Mouse (Mus musculus) hindlimb bud, embryonic 11.5 days (tissue): ENCODE results near the gene Micall2.
"Not testable (repeated sequence)": the region's sequence is repeated elsewhere in the genome, so short reads cannot be mapped to it uniquely, and the experiment has no call there.

Source experiments
- DNase-seq: peaks from one replicate; pipeline ENCODE4 v3.0.0-alpha.2; 2012; ENCODE audit warnings: low read depth, low spot score; ENCODE audit errors: extremely low spot score

Micall2 gene

DNA sequence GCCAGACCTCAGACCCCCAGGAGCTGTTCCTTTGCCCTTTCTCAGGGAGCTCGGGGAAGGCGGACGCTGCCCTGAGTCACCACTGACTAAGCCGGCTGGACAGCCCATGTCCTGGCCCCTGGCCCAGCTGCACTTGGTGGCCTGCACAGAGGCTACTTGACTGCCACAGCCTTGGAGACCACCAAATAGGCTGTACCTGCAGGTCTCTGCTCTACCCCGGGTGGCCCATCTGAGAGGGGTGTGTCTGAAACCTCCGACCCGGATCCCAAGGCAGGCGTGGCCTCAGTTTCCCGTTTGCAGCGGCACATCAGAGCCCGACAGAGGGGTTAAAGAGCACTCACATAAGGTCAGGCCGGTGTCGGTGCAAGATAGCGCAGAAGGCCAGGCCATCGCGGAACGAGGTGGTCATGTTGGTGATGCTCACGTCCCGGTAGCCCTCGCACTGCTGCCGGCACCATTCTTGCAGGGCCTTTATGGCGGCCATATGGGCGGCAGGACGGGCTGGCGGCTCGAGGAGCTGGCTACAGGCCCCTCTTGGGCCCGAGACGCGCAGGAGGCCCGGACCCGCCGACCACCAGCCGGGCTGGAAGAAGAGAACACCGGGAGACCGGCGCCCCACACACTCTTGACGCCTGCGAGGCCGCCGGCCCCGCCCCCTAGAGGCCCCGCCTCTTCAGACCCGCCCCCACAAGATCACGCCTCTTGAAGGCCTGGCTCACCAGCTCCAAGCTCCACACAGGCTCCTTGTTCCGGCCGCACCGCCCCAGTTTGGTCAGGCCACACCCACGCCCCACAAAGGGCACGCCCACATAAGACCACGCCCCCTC lies at the start of gene Micall2:
Gene Micall2, minus strand, starts transcription at position 660 of the 827 bp plus-strand sequence.
- DNase-seq, result peak; percentile 63

DNA sequence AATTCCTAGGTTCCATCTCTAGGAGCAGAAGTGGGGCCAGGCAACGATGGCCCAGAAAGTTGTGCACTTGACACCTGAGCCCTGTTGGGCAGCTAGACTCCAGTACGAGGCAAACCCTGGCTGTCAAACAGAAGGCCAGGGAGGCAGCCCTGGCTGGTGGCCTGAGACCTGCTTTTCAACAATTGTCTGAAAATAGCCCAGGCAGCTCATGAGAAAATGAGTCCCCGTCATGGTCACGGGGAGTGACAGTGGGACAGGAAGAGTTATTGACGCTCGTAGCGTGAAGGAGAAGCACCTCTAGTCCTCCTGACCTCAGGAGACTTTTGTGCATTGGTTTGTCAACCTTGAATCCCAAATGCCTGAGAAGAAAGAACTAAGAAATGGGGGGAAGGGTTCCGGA lies 45.3 kb upstream of the Micall2 start:
- no peak for DNase-seq

DNA sequence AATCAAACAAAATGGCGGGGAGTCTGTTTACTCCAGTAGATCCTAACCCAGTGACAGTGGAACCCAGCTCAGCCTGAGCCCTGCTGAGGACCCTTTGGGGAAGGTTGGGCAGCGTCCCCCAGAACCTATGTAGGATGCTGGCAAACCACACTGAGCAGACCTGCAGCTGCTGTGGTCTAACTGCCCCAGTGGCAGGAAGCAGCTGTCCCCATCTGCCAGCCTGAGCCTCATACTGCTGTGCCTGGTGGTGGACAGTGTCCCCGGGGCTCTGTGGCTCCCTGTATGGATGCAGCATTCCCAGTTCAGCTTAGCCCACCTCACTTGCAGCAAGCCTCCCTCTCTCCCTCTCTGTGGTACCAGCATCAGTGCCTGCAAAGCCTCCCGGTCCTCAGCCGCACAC lies 40.8 kb upstream of the Micall2 start:
- DNase-seq, result no peak

DNA sequence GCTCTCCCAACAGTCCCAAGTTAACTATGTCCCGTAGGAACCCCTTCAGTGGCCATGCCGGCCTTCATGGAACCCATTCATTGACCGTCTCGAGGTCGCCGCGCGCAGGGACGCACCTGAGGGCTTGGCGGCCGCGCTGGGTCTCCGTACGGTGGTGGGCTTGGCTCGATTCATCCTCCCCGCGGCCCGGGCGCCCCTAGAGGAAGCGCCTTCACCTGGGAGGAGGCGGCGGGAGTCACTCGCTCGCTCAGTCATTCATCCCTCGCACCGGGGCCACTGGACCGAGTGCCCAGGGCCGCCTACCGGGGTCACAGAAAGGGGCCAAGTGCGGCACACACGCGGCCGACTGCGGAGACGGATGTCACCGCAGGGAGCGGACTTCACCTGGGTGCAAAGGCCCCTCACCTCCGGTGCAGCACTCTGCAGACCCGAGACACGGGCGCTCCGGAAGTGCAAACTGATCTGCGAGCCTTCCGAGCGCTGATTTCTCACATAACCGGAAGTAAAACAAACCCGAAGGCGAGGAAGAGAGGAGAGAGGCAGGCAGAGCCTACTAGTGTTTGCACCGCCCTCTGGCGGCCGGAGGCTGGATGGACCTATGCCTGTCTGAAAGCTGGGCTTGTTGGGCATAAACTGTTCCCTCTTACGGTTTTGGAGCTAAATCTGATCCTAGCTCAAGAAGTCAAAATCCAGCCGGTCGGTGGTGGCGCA lies 39.2 kb upstream of the Micall2 start, which contains the start of gene Ints1:
Gene Ints1, minus strand, starts transcription at position 459 of the 711 bp plus-strand sequence.
- DNase-seq, result peak; percentile 95

DNA sequence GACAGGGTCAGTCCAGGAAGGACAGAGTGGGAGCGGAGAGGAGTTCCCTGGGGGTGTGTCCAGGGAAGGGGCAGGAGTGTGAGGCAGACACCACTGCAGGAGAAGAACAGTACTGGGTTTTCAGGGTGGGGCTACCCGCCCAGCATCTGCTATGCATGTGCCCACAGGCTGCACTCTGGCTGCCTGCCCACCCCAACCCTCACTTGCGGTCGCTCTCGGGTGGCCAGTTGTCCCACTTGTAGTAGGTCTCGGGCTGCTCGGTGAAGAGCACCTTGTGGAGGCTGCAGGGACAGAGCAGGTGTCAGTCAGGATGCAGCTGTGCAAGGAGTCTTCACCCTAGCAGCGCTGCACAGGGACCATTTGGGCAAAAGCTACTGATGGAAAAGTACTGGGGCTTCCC lies 32.1 kb upstream of the Micall2 start:
- no peak for DNase-seq

DNA sequence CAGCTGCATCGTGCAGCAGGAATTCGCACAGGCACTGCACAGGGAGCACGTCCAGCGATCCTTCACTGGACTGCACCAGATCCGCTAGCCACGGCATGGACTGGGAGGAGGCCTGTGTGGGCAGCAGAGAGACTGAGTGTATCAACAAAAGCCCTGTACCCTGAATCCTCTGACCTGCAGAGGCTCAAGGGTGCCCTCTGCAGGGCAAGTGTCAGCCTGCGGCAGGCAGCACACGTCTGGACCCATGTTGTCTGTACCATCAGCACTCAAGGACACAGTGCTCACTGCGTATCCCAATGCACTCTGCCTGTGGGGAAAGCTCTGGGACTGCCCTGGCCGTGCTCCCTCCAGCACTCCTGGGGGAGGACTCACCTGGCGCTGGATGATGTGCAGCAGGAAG lies 28.2 kb upstream of the Micall2 start:
- no peak for DNase-seq

DNA sequence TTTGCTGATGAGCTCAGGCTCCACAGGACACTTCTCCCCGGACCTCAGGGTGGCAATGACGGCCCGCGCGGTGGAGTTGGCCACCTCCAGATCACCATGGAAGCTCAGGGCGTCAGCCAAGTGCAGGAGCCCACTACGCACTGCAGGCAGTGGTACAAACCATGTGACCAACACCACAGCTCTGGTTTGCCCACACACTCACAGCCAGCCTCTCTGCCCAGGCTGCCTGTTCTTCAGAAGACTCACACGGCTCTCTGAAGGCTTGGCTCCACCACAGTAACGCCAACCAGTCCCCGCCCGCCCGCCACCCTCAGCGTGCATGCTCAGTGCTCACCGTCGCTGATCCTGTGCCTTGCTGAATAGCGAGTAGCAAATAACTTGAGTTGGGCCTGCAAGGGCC lies 22.0 kb upstream of the Micall2 start:
- no peak for DNase-seq

DNA sequence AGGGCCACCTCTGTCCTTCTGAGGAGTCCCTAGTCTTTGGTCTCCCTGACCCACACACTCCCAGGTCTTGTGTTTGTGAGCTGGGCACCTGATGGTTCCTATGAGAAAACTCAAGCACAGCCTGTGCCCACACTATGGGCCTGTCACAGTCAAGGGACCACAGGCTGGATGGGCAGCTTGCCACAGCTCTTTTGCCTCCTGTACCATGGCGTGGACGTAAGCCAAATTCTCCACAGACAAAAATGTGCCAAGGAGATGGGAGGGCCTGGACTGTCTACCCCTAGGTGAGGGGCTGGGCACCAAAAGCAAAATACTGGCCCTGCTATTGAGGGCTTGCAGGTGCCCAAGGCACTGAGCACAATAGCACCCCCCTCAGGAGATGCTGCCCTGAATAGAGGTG lies 20.4 kb upstream of the Micall2 start:
- DNase-seq, result no peak

DNA sequence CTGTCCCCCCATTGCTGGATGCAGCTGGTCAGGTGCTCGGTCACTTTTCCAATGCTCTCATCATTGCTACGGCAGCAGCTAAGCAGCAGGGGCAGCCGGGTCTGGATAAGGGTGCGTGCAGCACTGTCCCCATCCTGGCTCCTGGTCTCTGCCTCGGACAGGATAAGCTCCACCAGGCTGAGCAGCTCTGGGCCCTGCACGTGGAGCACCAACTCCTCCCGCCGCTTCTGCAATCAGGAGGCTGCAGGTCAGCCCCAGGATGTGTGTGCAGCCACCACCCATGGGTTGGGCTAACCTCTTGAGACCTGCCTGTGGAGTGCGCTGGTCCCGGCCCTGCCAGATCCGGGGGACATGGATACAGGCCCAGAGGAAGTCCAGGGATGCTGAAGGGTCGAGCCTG lies 20.0 kb upstream of the Micall2 start:
- DNase-seq, result no peak

DNA sequence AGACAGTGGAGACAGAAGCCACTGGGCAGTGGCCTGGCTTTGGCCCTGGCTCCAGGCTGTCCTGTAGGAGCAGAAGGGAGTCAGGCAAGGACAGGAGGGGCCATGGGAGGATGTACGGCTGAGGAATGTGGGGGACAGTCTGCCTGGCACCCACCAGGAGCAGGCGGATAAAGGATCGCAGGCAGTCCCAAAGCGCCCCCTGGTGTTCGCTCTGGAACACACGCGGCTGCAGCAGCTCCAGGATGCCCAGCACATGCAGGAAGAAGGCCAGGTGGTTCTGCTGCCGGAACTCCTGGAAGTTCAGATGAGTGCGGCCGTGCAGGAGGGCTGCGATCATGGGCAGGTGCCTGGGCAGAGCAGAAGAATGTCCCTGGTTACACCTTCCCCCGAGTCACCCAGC lies 18.6 kb upstream of the Micall2 start:
- DNase-seq, result no peak

DNA sequence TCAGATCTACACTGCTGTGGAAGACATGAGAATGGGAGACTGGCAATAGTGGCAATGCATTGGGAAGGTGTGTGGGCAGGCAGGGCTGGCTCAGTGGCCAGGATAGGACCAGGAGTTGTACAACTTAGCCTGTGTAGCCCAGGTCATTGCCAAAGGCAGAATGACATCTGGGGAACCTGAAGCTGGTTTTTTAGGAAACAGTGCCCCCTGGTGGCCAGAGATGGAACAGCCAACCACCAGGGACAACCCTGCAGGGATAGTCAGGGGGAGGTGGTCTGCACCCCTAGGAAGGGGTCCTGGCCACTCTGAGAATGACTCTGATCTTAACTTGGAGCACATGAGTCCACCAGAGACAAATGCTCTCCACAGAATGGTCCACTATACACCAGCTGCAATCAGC lies 14.4 kb upstream of the Micall2 start:
- DNase-seq, result peak; percentile 30

DNA sequence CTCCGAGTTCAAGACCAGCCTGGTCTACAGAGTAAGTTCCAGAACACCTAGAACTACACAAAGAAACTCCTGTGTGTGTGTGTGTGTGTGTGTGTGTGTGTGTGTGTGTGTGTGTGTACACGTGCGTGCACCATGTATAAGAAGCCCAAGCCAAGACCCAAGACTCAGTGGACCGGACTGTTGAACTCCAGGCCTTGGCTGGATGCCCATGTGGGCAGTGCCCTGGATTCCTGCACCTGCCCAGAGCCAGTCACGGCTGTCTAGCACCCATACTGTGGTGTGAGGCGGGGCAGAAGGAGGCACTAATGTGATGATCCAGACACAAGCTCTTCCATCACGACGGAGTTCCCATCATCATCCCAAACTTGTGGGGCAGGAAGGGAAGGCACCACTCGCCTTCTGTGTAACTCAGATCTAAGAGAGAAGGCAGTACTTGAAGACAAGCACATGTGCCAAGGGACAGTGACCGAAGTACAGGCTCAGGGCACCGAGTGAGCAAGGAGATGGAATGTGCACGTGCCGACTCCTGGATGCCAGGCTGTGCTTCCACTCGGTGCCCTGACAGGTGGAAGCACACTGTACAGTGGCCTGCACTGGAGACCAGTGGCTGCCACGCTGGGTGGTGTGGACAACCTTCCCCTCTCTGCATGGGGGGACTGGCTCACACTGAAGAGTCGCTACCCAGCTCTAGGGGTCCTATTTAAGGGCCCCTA lies 13.4 kb upstream of the Micall2 start:
- no peak for DNase-seq

DNA sequence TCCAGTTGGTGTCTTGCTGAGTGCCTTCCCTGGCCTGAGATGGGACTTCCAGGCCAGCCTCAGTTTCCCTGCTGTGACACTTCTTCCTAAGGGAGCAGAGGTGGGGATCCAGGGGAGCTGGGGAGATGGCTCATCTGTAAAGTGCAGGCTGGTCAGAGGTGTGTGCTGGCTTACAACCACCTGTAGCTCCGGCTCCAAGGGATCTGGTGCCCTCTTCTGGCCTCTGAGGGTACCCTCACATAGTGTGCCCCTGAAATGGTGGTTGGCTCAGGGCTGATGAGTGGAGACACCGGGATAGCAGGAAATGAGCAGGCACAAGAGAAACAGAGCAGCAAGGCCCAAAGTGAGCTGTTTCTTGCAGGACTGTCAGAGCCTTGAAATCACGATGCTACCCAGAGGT lies 9.6 kb upstream of the Micall2 start:
- DNase-seq, result peak; percentile 39

DNA sequence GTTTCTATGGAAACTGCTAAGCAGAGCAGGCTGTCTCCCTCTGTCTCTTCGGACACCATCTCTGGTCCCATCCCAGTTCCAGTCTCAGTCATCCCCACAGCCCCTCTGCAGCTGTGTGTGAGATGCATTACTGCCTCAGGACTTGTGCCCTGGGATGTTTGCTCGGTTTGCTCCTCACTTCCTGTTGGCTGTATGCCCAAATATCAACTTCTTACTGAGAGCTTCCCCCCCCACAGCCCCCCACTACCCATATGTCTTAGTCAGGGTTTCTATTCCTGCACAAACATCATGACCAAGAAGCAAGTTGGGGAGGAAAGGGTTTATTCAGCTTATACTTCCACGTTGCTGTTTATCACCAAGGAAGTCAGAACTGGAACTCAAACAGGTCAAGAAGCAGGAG lies 6.5 kb upstream of the Micall2 start:
- DNase-seq, result not testable (repeated sequence)

DNA sequence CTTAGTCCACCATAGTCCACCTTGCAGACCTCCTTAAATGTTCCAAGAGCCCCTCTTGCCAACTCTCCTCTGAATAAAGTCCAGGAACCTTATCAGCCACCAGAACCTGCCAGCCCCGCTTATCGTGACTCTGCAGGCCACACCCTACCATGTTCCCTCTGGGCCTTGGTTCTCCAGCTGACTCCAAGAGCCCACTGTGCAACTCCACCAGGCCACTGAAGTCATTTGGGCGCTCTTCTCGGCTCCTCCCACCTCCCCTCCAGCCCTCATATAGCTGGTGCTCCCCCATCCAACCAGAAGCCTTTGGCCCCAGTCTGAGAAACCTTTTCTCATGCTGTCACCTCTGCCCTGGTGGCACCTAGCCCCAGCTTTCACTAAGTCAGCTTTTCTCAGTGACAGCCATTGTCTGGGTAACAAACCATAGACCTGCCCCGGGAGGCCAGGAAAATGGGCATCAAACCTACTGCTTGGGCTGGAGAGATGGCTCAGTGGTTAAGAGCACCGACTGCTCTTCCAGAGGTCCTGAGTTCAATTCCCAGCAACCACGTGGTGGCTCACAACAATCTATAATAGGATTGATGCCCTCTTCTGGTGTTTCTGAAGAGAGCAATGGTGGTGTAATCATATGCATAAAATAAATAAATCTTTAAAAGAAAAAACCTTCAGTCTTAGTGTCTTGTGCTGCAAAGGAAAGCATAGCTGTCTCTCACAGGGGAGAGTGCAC lies 2.6 kb upstream of the Micall2 start:
- DNase-seq, result no peak

DNA sequence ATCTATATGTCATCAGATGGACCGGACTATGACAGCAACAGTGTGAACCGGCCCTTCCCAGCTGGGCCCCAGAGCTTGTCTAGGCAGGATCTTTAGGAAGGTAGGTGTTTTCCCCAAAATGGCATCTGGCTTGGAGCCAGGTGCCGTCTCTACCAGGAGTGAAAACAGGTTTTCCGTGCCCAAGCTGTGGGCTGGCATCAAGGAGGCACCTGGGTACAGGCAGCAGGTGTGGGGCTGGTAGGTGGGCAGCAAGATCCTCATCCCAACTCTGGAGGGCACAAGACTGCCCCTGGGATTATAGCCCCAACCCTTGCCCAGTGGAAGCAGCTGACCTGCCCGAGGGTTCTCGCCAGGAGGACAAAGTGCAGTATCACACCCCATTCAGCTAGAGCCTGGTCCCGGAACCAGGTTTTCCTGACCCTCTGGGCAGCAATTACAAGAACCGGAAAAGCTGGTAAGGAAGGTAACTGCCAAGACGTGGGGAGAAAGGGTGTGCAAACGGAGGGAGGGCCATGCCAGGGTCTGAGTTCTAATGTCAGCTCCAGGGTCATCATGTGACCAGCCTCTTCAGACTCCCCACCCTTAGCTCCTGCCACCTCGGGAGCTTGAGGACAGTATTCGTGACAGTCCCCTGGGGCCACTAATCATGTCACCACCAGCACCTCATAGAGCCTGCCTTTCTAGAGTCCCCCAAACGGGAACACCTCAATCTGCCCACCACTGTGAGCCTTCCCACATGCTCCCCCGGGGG lies 1.9 kb upstream of the Micall2 start:
- no peak for DNase-seq

DNA sequence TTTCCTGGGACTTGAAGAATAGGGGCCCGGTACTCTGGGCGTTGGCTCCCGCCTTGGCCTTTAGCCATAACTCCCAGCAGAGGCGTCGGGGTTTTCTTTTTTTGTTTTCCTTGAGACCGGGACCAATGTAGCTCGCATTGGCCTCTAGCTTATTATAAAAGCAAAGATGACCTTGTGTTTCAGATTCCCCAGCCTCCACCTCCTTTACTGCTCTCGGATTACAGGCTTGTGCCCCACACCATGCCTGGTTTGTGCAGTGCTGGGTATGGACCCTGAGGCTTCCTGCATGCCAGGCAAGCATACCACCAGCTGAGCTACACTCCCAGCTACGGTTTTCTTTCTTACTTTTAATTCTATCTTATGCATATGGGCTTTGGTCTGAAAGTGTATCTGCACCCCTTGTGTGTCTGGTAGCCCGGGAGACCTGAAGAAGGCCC lies 386 bp upstream of the Micall2 start:
- DNase-seq, result no peak

DNA sequence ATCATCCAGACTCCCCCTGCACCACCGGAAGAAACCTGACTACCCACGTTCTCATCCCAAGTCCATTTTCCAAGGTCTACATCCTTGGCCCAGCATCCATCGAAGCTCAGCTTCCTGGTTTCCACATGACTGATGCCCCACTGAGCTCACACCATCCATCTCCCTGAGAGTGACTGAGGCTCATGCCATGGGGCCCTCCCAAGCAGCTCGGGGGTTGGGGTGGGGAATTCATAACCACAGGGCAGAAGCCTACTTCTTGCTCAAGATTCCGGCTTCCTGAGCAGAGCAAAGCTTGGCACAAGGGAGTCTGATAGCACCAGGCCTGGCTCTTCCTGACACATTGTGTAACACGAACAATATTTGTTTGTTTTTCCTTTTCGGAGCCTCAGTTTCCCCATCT lies 1.4 kb downstream of the Micall2 start:
- DNase-seq, result no peak

DNA sequence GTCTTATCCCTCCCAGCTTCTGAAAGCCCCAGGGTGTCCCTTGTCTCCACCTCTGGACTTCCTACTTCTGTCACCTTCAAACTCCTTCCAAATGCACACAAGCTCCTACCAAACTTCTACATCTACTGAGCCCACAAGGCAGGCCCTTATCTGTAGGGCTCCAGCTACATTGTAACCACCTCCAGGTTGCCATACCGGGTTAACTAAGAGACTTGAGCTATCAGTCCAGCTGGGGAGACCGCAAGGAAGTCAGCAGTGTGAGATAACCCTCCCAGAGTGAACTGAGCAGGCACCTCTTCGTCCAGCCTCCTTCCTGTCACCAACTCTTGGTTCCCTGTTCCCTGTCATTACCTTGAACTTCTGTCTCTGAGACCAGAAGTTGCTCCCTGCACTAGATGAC lies 2.1 kb downstream of the Micall2 start:
- DNase-seq, result no peak

DNA sequence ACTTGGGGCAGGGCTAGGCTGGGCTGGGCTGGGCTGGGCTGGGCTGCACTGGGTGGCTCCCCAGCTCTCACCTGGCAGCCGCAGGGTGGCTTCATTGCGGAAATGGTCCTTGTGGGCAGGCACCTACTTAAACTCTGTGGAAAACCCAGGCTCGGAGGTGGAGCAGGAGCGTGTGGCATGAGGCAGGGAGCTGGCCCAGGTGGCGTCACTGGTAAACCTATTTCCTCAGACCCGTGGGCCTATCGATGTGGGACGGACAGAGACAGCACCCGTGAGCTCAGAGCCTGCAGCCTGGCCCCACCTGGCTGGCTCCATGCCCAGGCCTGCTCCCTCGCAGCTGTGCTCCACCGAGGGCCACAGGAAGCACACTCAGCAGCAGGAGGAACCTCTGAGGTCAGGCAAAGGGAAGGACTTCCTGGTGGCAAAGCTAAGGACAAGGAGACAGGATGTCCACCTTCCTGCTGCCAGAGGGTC lies 3.5 kb downstream of the Micall2 start:
- no peak for DNase-seq
